13 mouse cellular contexts compared by ENCODE assay signal in genomic region chr19:23694344-23694743, GRCm38 (mm10). TPM values are rescaled to one million over a fixed set of nuclear protein-coding genes. Genes with fewer than 3 reads are reported as not detected.
A peak's percentile ranks its signal among the peaks of the same experiment; 100 is the strongest.
DNase-seq lines count a peak whose midpoint lies in the region; ATAC-seq and TF ChIP-seq lines count a peak whose summit lies in the region.
"Had no signal": no experiment of that assay in that cellular context is flagged by ENCODE, and none has a peak within 500 bp of the region (broad histone marks: within the 10 kb centered on the region; RNA-seq: fewer than 3 reads in every experiment).

No protein-coding gene starts in this region.

- 0 out of 2 replicates have a peak, but pooled peaks cover 4% of the 10 kb centered on the region for H3K4me1 ChIP-seq in lung, adult 2 months (ENCODE audit: control insufficient read depth, insufficient read depth, low read length)

- DNase-seq in lung, adult 18-20 months = peak; percentile 44 to 64
- no peak for DNase-seq in lung, adult 2 months
- DNase-seq in cerebellum, adult 9-11 months = peak; percentile 83
- peak; percentile 17 for DNase-seq in gonadal fat pad, adult 2 months (ENCODE audit: low read depth)
- DNase-seq in lung, postnatal 36 days = peak; percentile 69
- DNase-seq in B cell, adult 2 months = no peak
- DNase-seq: spleen, adult 18-20 months; thymus, postnatal 25 days had no signal

- H3K4me3 ChIP-seq in lung, adult 2 months (replicated peaks; ENCODE audit: extremely low read depth, low read depth, low read length) = no peak overlapping the region
- H3K4me3 ChIP-seq: hindbrain, embryonic 10.5 days; midbrain, embryonic 10.5 days had no signal

- no peak for ATAC-seq in activated CD4-positive, CD25-positive, alpha-beta regulatory T cell, adult 4 months

- TF ChIP-seq CTCF in lung, adult 2 months (IDR thresholded peaks at IDR 0.05; ENCODE audit: insufficient read depth, low read length) = no peak

- 73% methylated on average over 4 of the region's 4 CpGs for WGBS in lung, adult 2 months

- TF ChIP-seq POLR2A in lung, adult 2 months (IDR thresholded peaks at IDR 0.05; ENCODE audit: borderline replicate concordance, extremely low read depth, low read depth, low read length) = no peak

RNA-seq across cellular contexts. Expression of gene Ptar1, which starts 7.1 kb away (rescaled TPM):
- 2.9 and 6.7 TPM in 2 replicates for polyA plus RNA-seq in lung, adult 2 months (2012; rRNA removed)
- 4.2 and 4.4 TPM in 2 replicates for polyA plus RNA-seq in gonadal fat pad, adult 2 months (2012; rRNA removed)
- 10 to 100 TPM in 1 of 2 experiments, 1 to 10 TPM in 1; 9.2 to 10.8 TPM for polyA plus RNA-seq in activated CD4-positive, CD25-positive, alpha-beta regulatory T cell, adult 4 months (2017; shearing (Covaris generic))

RNA-seq across cellular contexts. Expression of gene 1700028P14Rik, which starts 41.7 kb away (rescaled TPM):
- polyA plus RNA-seq in lung, adult 2 months (2012; rRNA removed) = 1.1 and 2.1 TPM in 2 replicates
- 0.86 and 2.0 TPM in 2 replicates for polyA plus RNA-seq in gonadal fat pad, adult 2 months (2012; rRNA removed)
- polyA plus RNA-seq in activated CD4-positive, CD25-positive, alpha-beta regulatory T cell, adult 4 months (2017; shearing (Covaris generic)) = not detected
- polyA plus RNA-seq: large intestine, adult 2 months; limb, embryonic 14.5 days had no signal

Comparison
In these comparisons a context has a peak if more than half of its experiments do, and no peak if none do; other contexts are left out.
1. DNase-seq: peak in lung, adult 18-20 months (2 of 2), cerebellum, adult 9-11 months (single experiment), gonadal fat pad, adult 2 months (single experiment) and lung, postnatal 36 days (single experiment); none in lung, adult 2 months (single experiment) and B cell, adult 2 months (0 of 2).